Mouse (Mus musculus): ENCODE data around the gene Slc35b4.
A peak's percentile ranks its signal among the peaks of the same experiment; 100 is the strongest.

Slc35b4 gene

DNA sequence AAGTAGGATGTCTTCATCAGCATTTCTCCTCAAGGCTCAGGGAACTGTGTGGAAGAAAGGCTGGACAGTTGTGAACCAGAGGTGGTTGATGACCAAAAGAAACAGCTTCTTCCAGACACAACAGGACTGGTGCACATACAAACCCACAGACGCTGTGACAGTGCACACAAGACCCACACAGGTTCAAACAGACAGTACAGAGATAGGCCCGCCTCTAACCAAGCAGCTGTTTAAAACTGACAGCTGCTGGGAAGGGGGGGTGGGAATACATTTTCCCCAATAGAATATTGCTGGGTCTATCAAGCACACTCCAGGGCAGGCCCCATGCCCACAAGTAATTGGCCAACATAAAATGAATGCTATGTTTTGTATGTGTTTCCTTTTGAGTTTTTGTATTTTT is 52.5 kb downstream of the Slc35b4 start:
- DNase-seq = no peak

GRCm38 (mm10) chr6:34116838-34117478 is 60.0 kb downstream of the Slc35b4 start:
- no peak for DNase-seq

- DNase-seq = no peak
These were observed 65.5 kb downstream of the Slc35b4 start for GRCm38 (mm10) chr6:34111406-34111805.

DNA sequence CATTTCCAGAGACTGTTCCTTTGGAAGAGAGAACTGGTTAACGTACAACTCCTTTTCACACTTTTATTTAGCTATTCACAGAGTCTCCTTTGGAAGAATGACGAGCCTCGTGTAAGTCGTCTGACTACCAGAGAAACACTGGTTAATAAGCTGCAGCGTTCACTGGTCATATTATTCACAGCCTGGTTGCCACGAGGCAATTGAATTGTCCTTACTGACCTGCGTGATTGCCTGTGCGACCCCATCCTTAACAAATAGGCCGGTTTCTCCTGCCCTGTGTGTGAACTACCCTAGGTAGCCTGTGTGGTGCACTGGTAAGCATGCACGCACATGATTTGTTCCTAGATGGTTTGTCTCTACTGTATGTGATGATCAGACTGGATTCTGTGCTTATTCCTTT is 66.3 kb downstream of the Slc35b4 start:
- DNase-seq = peak in 1 of 2 experiments; percentile 7

All from kidney, postnatal 4 days (tissue).